9 mouse cellular contexts compared by ENCODE assay signal in the genomic region with DNA sequence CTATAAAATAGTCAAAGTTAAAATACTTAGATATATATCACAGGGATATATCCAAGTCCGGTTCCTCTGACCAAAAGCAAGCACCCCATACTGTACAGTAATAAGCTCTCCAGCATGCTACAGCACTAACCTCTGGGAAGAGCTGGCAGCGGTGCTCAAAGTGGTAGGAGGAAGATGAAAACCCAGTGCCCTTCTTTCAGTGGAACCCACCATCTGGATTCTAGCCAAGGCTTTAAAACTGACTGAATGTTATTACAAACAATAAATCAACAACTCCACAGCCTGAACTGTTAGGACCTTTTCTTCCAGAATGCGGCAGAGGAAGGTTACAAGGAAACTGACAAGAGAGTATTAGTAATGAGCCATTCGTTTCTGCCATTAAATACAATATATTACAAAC. TPM values are rescaled to one million over a fixed set of nuclear protein-coding genes. Genes with fewer than 3 reads are reported as not detected.
A peak's percentile ranks its signal among the peaks of the same experiment; 100 is the strongest.
DNase-seq lines count a peak whose midpoint lies in the region; ATAC-seq and TF ChIP-seq lines count a peak whose summit lies in the region.
"Had no signal": no experiment of that assay in that cellular context is flagged by ENCODE, and none has a peak within 500 bp of the region (broad histone marks: within the 10 kb centered on the region; RNA-seq: fewer than 3 reads in every experiment).

No protein-coding gene starts in this region.

- peak overlapping the region; percentile 23 for H3K4me3 ChIP-seq in cerebellum, adult 2 months (replicated peaks; ENCODE audit: insufficient read depth, low read depth, low read length)
- H3K4me3 ChIP-seq in layer of hippocampus, adult 2 months: peak overlapping the region; percentile 92
- H3K4me3 ChIP-seq in hindbrain, embryonic 15.5 days: peak overlapping the region; percentile 97
- H3K4me3 ChIP-seq in myocyte: no peak overlapping the region

- TF ChIP-seq CTCF in cerebellum, adult 2 months (IDR thresholded peaks at IDR 0.05; ENCODE audit: borderline replicate concordance, insufficient read depth, low read depth, low read length): no peak
- no peak for TF ChIP-seq CTCF in layer of hippocampus, adult 2 months (conservative IDR thresholded peaks at IDR 0.05)

- no peaks in the 10 kb centered on the region for H3K4me1 ChIP-seq in cerebellum, adult 2 months (ENCODE audit: control insufficient read depth, insufficient read depth, low read length)
- peaks cover 10% of the 10 kb centered on the region for H3K4me1 ChIP-seq in hindbrain, embryonic 15.5 days (replicated peaks)

- H3K27ac ChIP-seq in cerebellum, adult 2 months (ENCODE audit: insufficient read depth, low read length): no peak overlapping the region
- peak overlapping the region; percentile 95 for H3K27ac ChIP-seq in layer of hippocampus, adult 2 months
- peak overlapping the region; percentile 63; the same call in 1 of the 2 replicates for H3K27ac ChIP-seq in hindbrain, embryonic 15.5 days (replicated peaks)

- H3K79me2 ChIP-seq in myocyte (ENCODE audit: control insufficient read depth, insufficient read depth): peaks cover 20% of the 10 kb centered on the region

- DNase-seq in cerebellum, adult 2 months: no peak
- no peak for DNase-seq in cerebellum, postnatal 36 days
- no peak for DNase-seq in layer of hippocampus, adult 2 months (ENCODE audit: low spot score in 2 of 2)
- DNase-seq in layer of hippocampus, postnatal 10 days (ENCODE audit: low spot score in 2 of 2): no peak
- DNase-seq in right cerebral cortex, postnatal 14 days: no peak
- no peak for DNase-seq in gastrocnemius, postnatal 25 days
- DNase-seq: adrenal gland, postnatal 10 days had no signal

- 45% methylated on average over 4 of the region's 4 CpGs for WGBS in cerebellum, adult 2 months
- WGBS in hindbrain, embryonic 15.5 days: 24% methylated on average over 4 of the region's 4 CpGs

- H3K27me3 ChIP-seq in cerebellum, adult 2 months (ENCODE audit: control insufficient read depth, insufficient read depth, low read length): no peaks in the 10 kb centered on the region
- no peaks in the 10 kb centered on the region for H3K27me3 ChIP-seq in hindbrain, embryonic 15.5 days
- H3K27me3 ChIP-seq in myocyte (ENCODE audit: control insufficient read depth, insufficient read depth, insufficient read length): no peaks in the 10 kb centered on the region

- no peaks in the 10 kb centered on the region for H3K36me3 ChIP-seq in hindbrain, embryonic 15.5 days
- no peaks in the 10 kb centered on the region for H3K36me3 ChIP-seq in myocyte (ENCODE audit: control insufficient read depth, insufficient read depth)

- peak overlapping the region; percentile 58 for H3K4me2 ChIP-seq in hindbrain, embryonic 15.5 days
- H3K4me2 ChIP-seq in myocyte (ENCODE audit: low read depth): peak overlapping the region; percentile 77

- peak overlapping the region; percentile 46; the same call in 1 of the 2 replicates for H3K9ac ChIP-seq in hindbrain, embryonic 15.5 days

- no peak for TF ChIP-seq POLR2A in cerebellum, adult 2 months (IDR thresholded peaks at IDR 0.05; ENCODE audit: borderline replicate concordance, insufficient read depth, low read length)
- no peak for TF ChIP-seq POLR2A in myocyte (IDR thresholded peaks at IDR 0.05; ENCODE audit: insufficient read length, low read depth)

- H3K9me3 ChIP-seq in hindbrain, embryonic 15.5 days: no peaks in the 10 kb centered on the region

- ATAC-seq in hindbrain, embryonic 15.5 days (ENCODE audit: low FRiP score, low read depth): no peak

- H3ac ChIP-seq in myocyte (ENCODE audit: control insufficient read depth, insufficient read length): no peak overlapping the region

TF ChIP-seq in myocyte, 11 proteins besides CTCF, POLR2A, EP300 and RAD21:
- TF ChIP-seq MAX (IDR thresholded peaks at IDR 0.05; ENCODE audit: low read depth) (no peak), SRF (IDR thresholded peaks at IDR 0.05; ENCODE audit: control insufficient read depth, insufficient read length, low read depth) (no peak), MYOG (IDR thresholded peaks at IDR 0.05; ENCODE audit: control insufficient read depth in 1 of 3, insufficient read depth in 1 of 3, insufficient read length in 2 of 3, low read depth in 2 of 3) (no peak), MYOD1 (IDR thresholded peaks at IDR 0.05; ENCODE audit: control insufficient read depth in 1 of 3, insufficient read length in 2 of 3, low read depth in 2 of 3) (no peak), POLR2AphosphoS2 (IDR thresholded peaks at IDR 0.05; ENCODE audit: insufficient read length, low read depth) (no peak), CEBPB (IDR thresholded peaks at IDR 0.05; ENCODE audit: insufficient read depth, poor library complexity, severe bottlenecking) (no peak), E2F4 (IDR thresholded peaks at IDR 0.05; ENCODE audit: insufficient read depth) (no peak), REST (IDR thresholded peaks at IDR 0.05; ENCODE audit: insufficient read depth, insufficient read length) (no peak), USF1 (IDR thresholded peaks at IDR 0.05; ENCODE audit: low read depth) (no peak), TCF12 (IDR thresholded peaks at IDR 0.05; ENCODE audit: insufficient read depth, poor library complexity, severe bottlenecking) (no peak), TCF3 (IDR thresholded peaks at IDR 0.05; ENCODE audit: insufficient read length, low read depth) (no peak)

RNA-seq across cellular contexts. Expression of gene Xpr1, which starts 1.8 kb away (rescaled TPM):
- polyA plus RNA-seq in cerebellum, adult 2 months (2012; rRNA removed): 29.1 and 30.6 TPM in 2 replicates
- total RNA-seq in layer of hippocampus, adult 2 months (2021): 10 to 100 TPM; 91.0 to 94.0 TPM
- total RNA-seq in layer of hippocampus, postnatal 10 days (2021): 100 to 1,000 TPM in 1 of 2 experiments, 10 to 100 TPM in 1; 99.4 to 105 TPM
- 44.9 and 49.8 TPM in 2 replicates for polyA plus RNA-seq in hindbrain, embryonic 15.5 days (2015; fragmentation: Nextera tagmentation; extraction: Ambion mirVana)
- polyA plus RNA-seq in myocyte (2012; fragmentation: generic; extraction: Trizol): 8.7 TPM
- total RNA-seq in gastrocnemius, postnatal 25 days (2021): 10 to 100 TPM; 38.3 to 48.3 TPM
